Comparison of ENCODE assay signal across 8 mouse cellular contexts in genomic region chr1:66862712-66863511, GRCm38 (mm10). TPM values are rescaled to one million over a fixed set of nuclear protein-coding genes. Genes with fewer than 3 reads are reported as not detected.
DNase-seq lines count a peak whose midpoint lies in the region; ATAC-seq and TF ChIP-seq lines count a peak whose summit lies in the region.

Gene Acadl (minus strand): TSS chr1:66863277.

- H3K36me3 ChIP-seq in hindbrain, embryonic 10.5 days: no peaks in the 10 kb centered on the region
- H3K36me3 ChIP-seq in lung, postnatal 0 days (ENCODE audit: insufficient read depth, low read length): 0 out of 2 replicates have a peak, but pooled peaks cover 3% of the 10 kb centered on the region

- H3K4me3 ChIP-seq in hindbrain, embryonic 10.5 days: peak within 1 kb of the TSS; percentile 90
- peak within 1 kb of the TSS; percentile 95 for H3K4me3 ChIP-seq in lung, postnatal 0 days (ENCODE audit: low read depth, low read length)

- no peaks in the 10 kb centered on the region for H3K9me3 ChIP-seq in hindbrain, embryonic 10.5 days
- no peaks in the 10 kb centered on the region for H3K9me3 ChIP-seq in lung, postnatal 0 days (ENCODE audit: low read length)

- H3K4me2 ChIP-seq in lung, postnatal 0 days (replicated peaks; ENCODE audit: low read depth, low read length): peak within 1 kb of the TSS; percentile 53

- peaks cover 17% of the 10 kb centered on the region; the same call in 1 of the 2 replicates for H3K4me1 ChIP-seq in hindbrain, embryonic 10.5 days (replicated peaks)
- peaks cover 5% of the 10 kb centered on the region; the same call in 1 of the 2 replicates for H3K4me1 ChIP-seq in lung, postnatal 0 days (ENCODE audit: insufficient read depth, low read depth, low read length)

- DNase-seq in MN1 (ENCODE audit: low spot score): peak; percentile 64
- DNase-seq in cerebellum, adult 9-11 months: peak; percentile 36
- peak; percentile 17 to 63 for DNase-seq in frontal cortex, adult 2 months (ENCODE audit: extremely low spot score in 1 of 2, low spot score in 1 of 2)
- peak; percentile 74 for DNase-seq in hindbrain, embryonic 10.5 days (ENCODE audit: low spot score)
- DNase-seq in layer of hippocampus, adult 9-11 months: peak; percentile 57
- peak; percentile 94 for DNase-seq in lung, postnatal 0 days (ENCODE audit: low spot score)
- DNase-seq in ovary, postnatal 10 days (ENCODE audit: low spot score): peak; percentile 75
- DNase-seq in thymus, postnatal 14 days: peak; percentile 73

- H3K27ac ChIP-seq in hindbrain, embryonic 10.5 days: peak within 1 kb of the TSS; percentile 93
- H3K27ac ChIP-seq in lung, postnatal 0 days (ENCODE audit: low read length): peak within 1 kb of the TSS; percentile 99

- under 1% methylated on average over 84 of the region's 85 CpGs for WGBS in hindbrain, embryonic 10.5 days
- WGBS in lung, postnatal 0 days: under 1% methylated on average over 57 of the region's 85 CpGs

- H3K9ac ChIP-seq in lung, postnatal 0 days (replicated peaks; ENCODE audit: low read depth): peak within 1 kb of the TSS; percentile 85

- peak; percentile 96 for ATAC-seq in lung, postnatal 0 days

- TF ChIP-seq CTCF in lung, postnatal 0 days (IDR thresholded peaks at IDR 0.05): no peak

- peaks cover 12% of the 10 kb centered on the region; the same call in 1 of the 2 replicates for H3K27me3 ChIP-seq in hindbrain, embryonic 10.5 days (ENCODE audit: insufficient read depth, poor library complexity, severe bottlenecking)
- no peaks in the 10 kb centered on the region for H3K27me3 ChIP-seq in lung, postnatal 0 days (replicated peaks; ENCODE audit: insufficient read depth, low read length)

- peak; percentile 69 for TF ChIP-seq EP300 in lung, postnatal 0 days (IDR thresholded peaks at IDR 0.05)

RNA-seq across cellular contexts. Expression of gene Acadl, which starts in this region (rescaled TPM):
- polyA plus RNA-seq in frontal cortex, adult 2 months (2012; rRNA removed): 32.8 and 36.1 TPM in 2 replicates
- polyA plus RNA-seq in hindbrain, embryonic 10.5 days (2016; fragmentation: Nextera tagmentation; extraction: Ambion mirVana): 40.9 and 43.7 TPM in 2 replicates
- 217 and 230 TPM in 2 replicates for polyA plus RNA-seq in lung, postnatal 0 days (2015; fragmentation: Nextera tagmentation; extraction: Ambion mirVana)

Comparison
In these comparisons a context has a peak if more than half of its experiments do, and no peak if none do; other contexts are left out.
1. Peak in every context shown above with its lines: DNase-seq, ATAC-seq, H3K4me3 ChIP-seq and H3K27ac ChIP-seq.
2. DNase-seq: peak in every context shown above with its lines; median percentile 94 in lung, postnatal 0 days; 75 in ovary, postnatal 10 days; 74 in hindbrain, embryonic 10.5 days; 73 in thymus, postnatal 14 days; 64 in MN1; 57 in layer of hippocampus, adult 9-11 months; 40 in frontal cortex, adult 2 months; 36 in cerebellum, adult 9-11 months.